Mouse (Mus musculus) embryonic fibroblast, embryonic 13.5 days (primary cell): ENCODE results near the gene Bcar3. TPM values are rescaled to one million over a fixed set of nuclear protein-coding genes. Genes with fewer than 3 reads are reported as not detected.

ENCODE experiments used
- H3K27ac ChIP-seq: 2 replicates; pipeline ENCODE4 v1.5.1; 2012; ENCODE audit warnings: low read length, control low read depth, inconsistent platforms; ENCODE audit not compliant: insufficient read depth
- H3K4me1 ChIP-seq: 2 replicates; pipeline ENCODE4 v1.6.1; 2011; ENCODE audit warnings: low read length; ENCODE audit not compliant: control insufficient read depth, insufficient read depth
- H3K4me3 ChIP-seq: 2 replicates; pipeline ENCODE4 v1.5.1; 2011; ENCODE audit warnings: mild to moderate bottlenecking, control low read depth, low read length; ENCODE audit not compliant: insufficient read depth
- CTCF ChIP-seq: IDR thresholded peaks from 2 replicates; pipeline ENCODE4 v1.5.1; 2011; ENCODE audit warnings: mild to moderate bottlenecking, control low read depth, low read length, moderate library complexity, borderline replicate concordance; ENCODE audit not compliant: insufficient read depth
- POLR2A ChIP-seq: IDR thresholded peaks from 2 replicates; pipeline ENCODE4 v1.6.1; 2011; ENCODE audit warnings: low read depth, mild to moderate bottlenecking, control low read depth, low read length, moderate library complexity
- polyA plus RNA-seq: library from polyadenylated mRNA; stranded (reverse); fragments of >200 nt; gene quantifications from 2 replicates; pipeline ENCODE4 v1.2.4, GENCODE M21; 2011; ENCODE audit warnings: low read depth; ENCODE audit not compliant: missing spikeins, insufficient read length

The Bcar3 gene
- polyA plus RNA-seq, 1 experiment: 4.2 TPM

DNA sequence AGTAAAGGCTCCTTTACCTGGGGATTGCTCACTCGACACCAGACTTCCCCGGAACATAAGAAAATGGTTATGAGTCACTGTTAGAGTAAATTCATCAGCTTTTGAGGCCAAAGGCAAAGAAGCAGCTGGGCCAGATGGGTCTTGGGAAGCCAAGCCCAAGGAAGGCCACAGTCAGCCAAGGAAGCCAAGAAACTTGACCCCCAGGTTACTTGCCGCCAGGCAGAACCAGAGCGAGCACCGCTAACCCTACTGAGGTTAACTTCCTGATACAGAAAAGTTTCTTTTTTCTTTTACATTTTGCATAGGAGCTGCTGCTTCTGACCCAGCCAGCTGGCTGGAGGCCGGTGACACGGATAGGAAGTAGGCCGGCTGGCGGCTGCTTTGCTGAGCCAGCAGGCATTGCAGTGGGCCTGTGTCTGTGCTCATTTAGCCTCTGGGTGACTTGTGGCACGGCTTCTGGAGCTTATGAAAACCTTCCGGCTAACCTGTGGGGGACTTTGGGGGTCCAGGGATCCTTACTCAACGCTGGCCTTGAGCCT, 100.0 kb downstream of the Bcar3 start:
- Histone ChIP-seq H3K4me1 (peaks cover 6% of the 10 kb centered on the region), H3K27ac (no peak overlapping the region), H3K4me3 (no peak overlapping the region)
- no peak for TF ChIP-seq POLR2A
- TF ChIP-seq CTCF: no peak

DNA sequence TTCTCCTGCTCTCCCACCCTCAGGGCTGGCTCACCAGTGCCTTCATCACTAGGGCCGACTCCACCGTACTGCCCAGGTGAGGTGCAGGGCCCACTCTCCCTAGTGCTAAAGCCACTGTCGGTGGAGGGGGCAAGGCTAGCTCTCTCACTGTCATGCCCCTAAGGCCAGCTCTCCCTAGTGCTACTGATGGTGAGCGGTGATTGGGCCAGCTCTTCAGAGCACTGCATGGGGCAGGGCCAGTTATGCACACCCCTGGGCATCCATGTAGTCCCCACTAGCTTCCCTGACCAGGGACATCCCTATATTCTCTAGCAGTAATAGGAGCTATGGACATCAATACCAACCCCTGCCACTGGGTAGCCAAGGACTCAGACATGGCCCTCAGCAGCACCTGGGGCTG, 103.0 kb downstream of the Bcar3 start:
- no peak for TF ChIP-seq POLR2A
- TF ChIP-seq CTCF: no peak
- Histone ChIP-seq H3K27ac (no peak overlapping the region), H3K4me3 (no peak overlapping the region), H3K4me1 (no peaks in the 10 kb centered on the region)

GRCm38 (mm10) chr3:122397401-122397800, 103.5 kb downstream of the Bcar3 start:
- TF ChIP-seq CTCF: no peak
- TF ChIP-seq POLR2A: no peak
- Histone ChIP-seq H3K27ac (no peak overlapping the region), H3K4me3 (no peak overlapping the region), H3K4me1 (no peaks in the 10 kb centered on the region)

DNA sequence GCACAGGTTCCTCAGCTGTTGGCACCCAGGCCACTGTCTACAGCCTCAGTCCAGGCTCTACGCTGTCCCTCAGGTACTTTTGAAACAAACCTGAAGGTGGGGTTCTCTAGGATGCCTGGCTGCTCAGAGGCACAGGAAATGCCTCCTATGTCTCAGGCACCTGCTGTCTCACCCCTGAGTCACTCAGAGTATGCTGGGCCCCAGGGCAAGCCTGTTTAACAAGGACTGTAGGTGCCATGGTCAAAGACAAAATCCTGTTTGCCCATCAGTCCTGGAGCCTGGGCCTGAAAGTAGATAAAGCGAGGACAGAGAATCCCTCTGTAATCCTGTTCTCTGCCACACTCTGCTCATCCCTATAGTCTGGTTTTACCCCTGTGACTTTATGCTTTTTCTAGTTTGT, 107.1 kb downstream of the Bcar3 start:
- Histone ChIP-seq H3K4me1 (no peaks in the 10 kb centered on the region), H3K27ac (no peak overlapping the region), H3K4me3 (no peak overlapping the region)
- TF ChIP-seq POLR2A (no peak), CTCF (no peak)

- TF ChIP-seq CTCF (no peak), POLR2A (no peak)
- H3K4me1 ChIP-seq: no peaks in the 10 kb centered on the region
- no peak overlapping the region for H3K27ac ChIP-seq
- no peak overlapping the region for H3K4me3 ChIP-seq
Observed at GRCm38 (mm10) chr3:122402143-122402542, 108.2 kb downstream of the Bcar3 start.

DNA sequence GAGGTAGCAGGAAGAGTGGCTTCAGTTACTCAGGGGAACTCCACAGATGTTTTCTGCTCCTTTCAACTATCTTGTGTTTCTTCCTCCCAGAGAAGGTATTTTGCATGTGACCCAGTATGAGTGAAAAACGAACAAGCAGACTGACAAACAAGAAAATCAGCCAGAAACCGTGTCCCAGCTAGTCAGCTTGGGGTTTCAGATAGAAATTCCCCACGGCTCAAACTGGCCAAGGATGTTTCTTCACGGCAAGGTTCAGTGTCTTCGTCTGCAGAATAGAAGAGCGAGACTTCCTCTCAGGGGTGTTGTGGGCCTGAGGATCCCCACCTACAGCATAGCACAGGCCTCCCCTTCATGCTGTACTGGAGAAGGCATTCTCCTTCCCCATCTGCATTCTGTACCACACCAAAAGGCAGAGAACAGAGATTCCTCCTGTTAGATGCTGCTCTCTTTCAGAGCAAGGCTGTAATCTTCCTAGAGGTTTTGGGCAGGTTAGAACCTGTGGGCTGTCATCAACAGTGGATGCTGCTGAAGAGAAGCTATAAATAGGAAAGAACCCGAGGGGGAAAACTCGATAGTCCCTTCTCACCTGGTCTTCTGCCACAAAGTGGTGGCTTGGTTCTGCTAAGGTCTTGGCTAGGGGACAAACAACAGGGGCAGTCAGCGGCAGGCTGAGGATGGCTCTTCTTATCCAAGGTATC, 110.1 kb downstream of the Bcar3 start:
- TF ChIP-seq CTCF (no peak), POLR2A (no peak)
- Histone ChIP-seq H3K4me1 (no peaks in the 10 kb centered on the region), H3K27ac (no peak overlapping the region)

GRCm38 (mm10) chr3:122405203-122405956, 111.4 kb downstream of the Bcar3 start:
- no peaks in the 10 kb centered on the region for H3K4me1 ChIP-seq
- no peak for TF ChIP-seq CTCF
- no peak for TF ChIP-seq POLR2A
- no peak overlapping the region for H3K27ac ChIP-seq
- no peak overlapping the region for H3K4me3 ChIP-seq

More for the DNA sequence above, 110.1 kb downstream of the Bcar3 start:
- H3K4me3 ChIP-seq: no peak overlapping the region

- Histone ChIP-seq H3K4me1 (no peaks in the 10 kb centered on the region), H3K27ac (no peak overlapping the region), H3K4me3 (no peak overlapping the region)
- TF ChIP-seq POLR2A: no peak
- no peak for TF ChIP-seq CTCF
Observed at GRCm38 (mm10) chr3:122406416-122406815, 112.5 kb downstream of the Bcar3 start.

GRCm38 (mm10) chr3:122407757-122408156, 113.8 kb downstream of the Bcar3 start:
- H3K27ac ChIP-seq: no peak overlapping the region
- no peak for TF ChIP-seq POLR2A
- no peak for TF ChIP-seq CTCF
- H3K4me1 ChIP-seq: no peaks in the 10 kb centered on the region

GRCm38 (mm10) chr3:122408798-122409311, 114.9 kb downstream of the Bcar3 start:
- Histone ChIP-seq H3K4me3 (no peak overlapping the region), H3K27ac (no peak overlapping the region), H3K4me1 (no peaks in the 10 kb centered on the region)
- TF ChIP-seq POLR2A: no peak
- TF ChIP-seq CTCF: no peak

More at GRCm38 (mm10) chr3:122407757-122408156, 113.8 kb downstream of the Bcar3 start:
- H3K4me3 ChIP-seq: no peak overlapping the region
